Mouse (Mus musculus) erythroblast, embryonic 14.5 days (primary cell): ENCODE results near the gene Zdhhc3. TPM values are rescaled to one million over a fixed set of nuclear protein-coding genes. Genes with fewer than 3 reads are reported as not detected.
A peak's percentile ranks its signal among the peaks of the same experiment; 100 is the strongest.

Experiments
- H3K27me3 ChIP-seq: 2 replicates; pipeline ENCODE4 v1.6.1; 2012; ENCODE audit warnings: inconsistent platforms; ENCODE audit not compliant: control insufficient read depth
- H3K36me3 ChIP-seq: 2 replicates; pipeline ENCODE4 v1.6.1; 2012; ENCODE audit warnings: mild to moderate bottlenecking, inconsistent platforms; ENCODE audit not compliant: control insufficient read depth
- H3K4me1 ChIP-seq: 2 replicates; pipeline ENCODE4 v1.6.1; 2012; ENCODE audit warnings: inconsistent platforms; ENCODE audit not compliant: control insufficient read depth
- H3K4me3 ChIP-seq: replicated peaks from 2 replicates; pipeline ENCODE3; 2012; ENCODE audit warnings: moderate library complexity, mild to moderate bottlenecking, inconsistent platforms
- H3K9me3 ChIP-seq: 2 replicates; pipeline ENCODE4 v1.6.1; 2012; ENCODE audit warnings: low read length, inconsistent platforms, mixed read lengths; ENCODE audit not compliant: control insufficient read depth
- GATA1 ChIP-seq: IDR thresholded peaks from 2 replicates; pipeline ENCODE4 v1.6.1; 2012; ENCODE audit warnings: low read length, inconsistent platforms, mixed read lengths
- TAL1 ChIP-seq: IDR thresholded peaks from 3 replicates; pipeline ENCODE4 v1.6.1; 2012; ENCODE audit warnings: low read length, inconsistent platforms, mixed read lengths
- polyA plus RNA-seq: library from polyadenylated mRNA; stranded (reverse); fragments of >175 nt; gene quantifications from 2 replicates; pipeline ENCODE4 v1.2.3, GENCODE M21; 2012

Gene Zdhhc3
- polyA plus RNA-seq, 1 experiment, result 3.3 TPM

DNA sequence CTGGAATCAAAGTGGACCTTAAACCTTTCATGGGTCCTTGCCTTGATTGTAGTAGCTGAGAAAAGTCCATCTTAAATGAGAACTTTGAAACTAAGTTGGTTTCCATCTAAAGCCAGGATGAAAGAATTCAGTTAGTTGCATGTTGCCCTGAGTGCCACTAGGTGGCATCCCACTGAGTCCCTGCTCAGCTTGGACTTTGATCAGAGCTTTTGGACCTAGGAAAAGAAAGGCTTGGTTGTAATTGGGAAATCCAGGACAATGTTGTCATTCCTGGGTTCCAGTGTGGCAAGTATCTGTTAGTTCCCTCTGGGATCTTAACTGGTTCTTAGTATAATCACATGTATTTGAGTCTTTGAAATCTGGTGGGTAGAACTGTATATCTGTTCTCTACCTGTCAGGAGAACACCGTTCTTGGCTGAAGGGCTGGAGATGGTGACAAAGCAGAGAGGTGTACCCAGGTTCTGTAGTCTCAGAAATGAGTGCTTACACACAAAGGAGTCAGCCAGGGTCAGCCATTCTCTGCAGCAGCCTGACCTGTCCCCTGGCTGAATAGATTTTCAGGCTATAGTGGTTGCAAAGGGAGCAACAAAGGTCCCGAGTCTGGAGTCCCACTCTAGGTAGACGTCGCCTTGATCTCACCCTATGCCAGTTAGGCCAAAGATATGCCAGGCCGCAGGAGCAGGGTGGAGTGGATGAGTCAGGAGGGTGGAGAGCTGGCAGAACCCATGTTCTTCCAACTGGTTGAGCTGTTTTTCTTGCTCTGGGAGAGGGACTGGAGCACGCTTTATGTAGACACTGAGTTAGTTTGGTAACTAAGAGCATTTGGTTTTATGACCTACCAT is 10.8 kb upstream of the Zdhhc3 start:
- Histone ChIP-seq H3K4me1 (peaks cover 26% of the 10 kb centered on the region), H3K9me3 (no peaks in the 10 kb centered on the region), H3K27me3 (no peaks in the 10 kb centered on the region), H3K36me3 (peaks cover 83% of the 10 kb centered on the region), H3K4me3 (no peak overlapping the region)
- TF ChIP-seq GATA1, result no peak
- TF ChIP-seq TAL1, result no peak

DNA sequence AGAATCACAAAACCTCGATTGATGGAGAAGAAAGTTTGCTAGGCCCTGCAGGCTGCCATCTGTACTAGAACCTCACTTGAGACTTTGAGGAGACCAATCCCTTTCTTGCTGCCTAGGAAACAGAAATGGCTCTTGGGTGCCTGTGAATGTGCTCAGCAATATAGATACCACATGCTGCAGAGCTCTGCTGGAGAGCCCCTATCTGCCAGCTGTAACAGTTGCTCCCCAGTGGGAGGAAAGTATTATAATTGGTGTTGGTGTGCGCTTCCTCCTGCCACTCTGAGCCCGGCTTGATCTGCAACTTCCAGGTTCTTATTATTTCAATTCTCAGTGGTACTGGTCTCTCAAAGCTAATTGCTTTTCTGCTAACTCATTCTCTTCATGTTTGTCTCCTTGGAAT is 10.0 kb upstream of the Zdhhc3 start:
- Histone ChIP-seq H3K36me3 (peaks cover 83% of the 10 kb centered on the region), H3K4me1 (peaks cover 26% of the 10 kb centered on the region), H3K4me3 (no peak overlapping the region), H3K9me3 (no peaks in the 10 kb centered on the region), H3K27me3 (no peaks in the 10 kb centered on the region)
- TF ChIP-seq GATA1, result no peak
- no peak for TF ChIP-seq TAL1

GRCm38 (mm10) chr9:123115566-123115965 is 2.6 kb upstream of the Zdhhc3 start:
- no peaks in the 10 kb centered on the region for H3K9me3 ChIP-seq
- peaks cover 48% of the 10 kb centered on the region for H3K36me3 ChIP-seq
- no peaks in the 10 kb centered on the region for H3K27me3 ChIP-seq
- TF ChIP-seq TAL1 (no peak), GATA1 (no peak)
- peaks cover 40% of the 10 kb centered on the region for H3K4me1 ChIP-seq
- H3K4me3 ChIP-seq, result no peak overlapping the region

- Histone ChIP-seq H3K9me3 (no peaks in the 10 kb centered on the region), H3K27me3 (no peaks in the 10 kb centered on the region), H3K36me3 (peaks cover 41% of the 10 kb centered on the region), H3K4me3 (peak overlapping the region; percentile 90), H3K4me1 (peaks cover 44% of the 10 kb centered on the region)
- TF ChIP-seq TAL1 (no peak), GATA1 (no peak)
These were observed 926 bp upstream of the Zdhhc3 start for GRCm38 (mm10) chr9:123113931-123114330.

DNA sequence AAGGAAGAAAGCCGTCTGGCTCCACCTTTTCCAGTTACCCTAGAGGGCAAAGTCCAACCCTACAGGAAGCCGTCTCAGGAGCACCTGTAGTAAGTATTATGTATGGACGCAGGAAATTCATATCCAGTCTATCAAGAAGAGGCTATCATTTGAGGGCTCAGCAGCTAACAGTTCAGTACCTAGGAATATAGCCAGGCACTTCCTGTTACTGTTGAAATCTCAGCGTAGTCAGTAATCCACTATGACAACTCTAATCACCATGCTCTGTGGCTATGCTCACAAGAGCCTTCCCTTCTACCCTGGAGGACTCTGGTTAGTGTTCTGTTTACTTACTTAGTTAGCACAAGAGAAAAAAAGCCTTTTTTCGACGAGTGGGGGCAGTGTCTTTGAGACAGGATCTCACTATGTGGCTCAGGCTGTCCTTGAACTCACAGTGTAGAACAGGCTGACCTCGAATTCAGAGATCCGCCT is 1.2 kb downstream of the Zdhhc3 start:
- Histone ChIP-seq H3K4me1 (peaks cover 43% of the 10 kb centered on the region), H3K4me3 (peak overlapping the region; percentile 90), H3K36me3 (peaks cover 38% of the 10 kb centered on the region), H3K9me3 (no peaks in the 10 kb centered on the region), H3K27me3 (no peaks in the 10 kb centered on the region)
- no peak for TF ChIP-seq GATA1
- no peak for TF ChIP-seq TAL1

GRCm38 (mm10) chr9:123109188-123109587 is 3.8 kb downstream of the Zdhhc3 start:
- no peaks in the 10 kb centered on the region for H3K27me3 ChIP-seq
- H3K4me3 ChIP-seq, result no peak overlapping the region
- H3K36me3 ChIP-seq, result peaks cover 40% of the 10 kb centered on the region
- no peak for TF ChIP-seq GATA1
- no peak for TF ChIP-seq TAL1
- H3K9me3 ChIP-seq, result no peaks in the 10 kb centered on the region
- peaks cover 34% of the 10 kb centered on the region for H3K4me1 ChIP-seq

GRCm38 (mm10) chr9:123107186-123107585 is 5.8 kb downstream of the Zdhhc3 start:
- Histone ChIP-seq H3K27me3 (no peaks in the 10 kb centered on the region), H3K9me3 (no peaks in the 10 kb centered on the region), H3K4me1 (peaks cover 17% of the 10 kb centered on the region), H3K36me3 (peaks cover 52% of the 10 kb centered on the region), H3K4me3 (no peak overlapping the region)
- TF ChIP-seq GATA1 (no peak), TAL1 (no peak)

GRCm38 (mm10) chr9:123104362-123104761 is 8.6 kb downstream of the Zdhhc3 start:
- peaks cover 18% of the 10 kb centered on the region for H3K4me1 ChIP-seq
- no peak for TF ChIP-seq TAL1
- no peak for TF ChIP-seq GATA1
- H3K4me3 ChIP-seq, result no peak overlapping the region
- H3K9me3 ChIP-seq, result no peaks in the 10 kb centered on the region
- no peaks in the 10 kb centered on the region for H3K27me3 ChIP-seq
- peaks cover 73% of the 10 kb centered on the region for H3K36me3 ChIP-seq

- no peak for TF ChIP-seq GATA1
- TF ChIP-seq TAL1, result no peak
- Histone ChIP-seq H3K27me3 (no peaks in the 10 kb centered on the region), H3K4me1 (peaks cover 14% of the 10 kb centered on the region), H3K4me3 (no peak overlapping the region), H3K9me3 (no peaks in the 10 kb centered on the region), H3K36me3 (peaks cover 76% of the 10 kb centered on the region)
These were observed 9.6 kb downstream of the Zdhhc3 start for GRCm38 (mm10) chr9:123103425-123103824.
